Mouse (Mus musculus): ENCODE measurements at regions not wholly inside any gene's neighbourhood (a gene's known extent, or its start where the extent isn't known, plus 50 kb on each side); places are given as distances from the start of the nearest gene placed in this dataset.

DNA sequence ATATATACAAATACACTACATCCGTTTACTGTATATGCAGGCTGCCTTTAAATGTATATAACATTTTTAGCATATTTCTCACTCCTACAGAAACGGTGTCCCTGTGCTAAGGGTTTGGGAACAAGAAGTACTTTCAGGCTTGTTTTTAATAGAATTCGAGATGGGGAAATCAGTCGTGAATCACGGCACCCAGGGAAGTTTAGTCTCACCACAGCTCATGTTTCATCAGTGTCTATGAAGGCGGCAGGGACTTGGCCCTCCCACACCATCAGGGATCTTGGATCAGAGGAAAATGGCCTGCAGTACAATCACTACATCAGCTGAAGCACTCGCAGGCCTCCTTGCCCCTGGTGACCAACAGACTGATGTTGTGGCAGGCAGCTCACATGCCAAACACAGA lies 118.7 kb upstream of the Nsun2 start:
- WGBS, result 66% methylated on average over 7 of the region's 7 CpGs
- no peak for ATAC-seq (replicated peaks; ENCODE audit: extremely low read depth, insufficient read depth, low FRiP score)

DNA sequence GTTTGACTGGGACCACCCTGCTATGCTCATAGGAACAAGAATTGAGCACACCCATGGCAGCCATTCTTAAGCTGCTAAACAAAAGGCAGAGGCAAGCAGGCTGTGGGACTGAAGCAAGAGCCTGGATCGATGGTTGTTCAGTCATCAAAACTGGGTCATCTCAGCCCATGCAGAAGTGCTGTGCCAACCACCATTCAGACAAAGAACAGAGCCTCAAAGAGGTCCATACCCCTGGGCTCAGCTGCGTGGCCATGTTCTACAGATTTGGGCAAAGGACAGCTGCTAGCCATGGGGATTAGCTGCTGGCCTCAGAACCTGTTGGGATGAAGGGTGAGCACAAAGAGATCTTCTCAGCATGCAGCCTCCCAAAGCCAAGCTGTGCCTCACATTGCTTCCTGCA lies 116.8 kb upstream of the Nsun2 start:
- no peak for ATAC-seq (replicated peaks; ENCODE audit: extremely low read depth, insufficient read depth, low FRiP score)
- 69% methylated on average over 2 of the region's 2 CpGs for WGBS
- Histone ChIP-seq H3K4me1 (ENCODE audit: control insufficient read depth, insufficient read depth, low read length) (no peaks in the 10 kb centered on the region), H3K9ac (ENCODE audit: low read length) (no peak overlapping the region), H3K27ac (ENCODE audit: low read length) (no peak overlapping the region), H3K4me2 (ENCODE audit: low read depth, low read length) (no peak overlapping the region), H3K27me3 (ENCODE audit: control insufficient read depth, insufficient read depth, low read length) (no peaks in the 10 kb centered on the region), H3K4me3 (ENCODE audit: low read length) (no peak overlapping the region), H3K36me3 (ENCODE audit: control insufficient read depth, insufficient read depth) (no peaks in the 10 kb centered on the region), H3K9me3 (replicated peaks; ENCODE audit: control insufficient read depth, low read length) (peaks cover 3% of the 10 kb centered on the region; the same call in 1 of the 2 replicates)

More for the DNA sequence above, 118.7 kb upstream of the Nsun2 start:
- peaks cover 6% of the 10 kb centered on the region; the same call in 1 of the 2 replicates for H3K9me3 ChIP-seq (replicated peaks; ENCODE audit: control insufficient read depth, low read length)
- no peak overlapping the region for H3K4me2 ChIP-seq (ENCODE audit: low read depth, low read length)
- no peak overlapping the region for H3K9ac ChIP-seq (ENCODE audit: low read length)
- H3K27me3 ChIP-seq (ENCODE audit: control insufficient read depth, insufficient read depth, low read length), result no peaks in the 10 kb centered on the region
- no peaks in the 10 kb centered on the region for H3K4me1 ChIP-seq (ENCODE audit: control insufficient read depth, insufficient read depth, low read length)
- H3K4me3 ChIP-seq (ENCODE audit: low read length), result no peak overlapping the region
- no peaks in the 10 kb centered on the region for H3K36me3 ChIP-seq (ENCODE audit: control insufficient read depth, insufficient read depth)
- H3K27ac ChIP-seq (ENCODE audit: low read length), result no peak overlapping the region

DNA sequence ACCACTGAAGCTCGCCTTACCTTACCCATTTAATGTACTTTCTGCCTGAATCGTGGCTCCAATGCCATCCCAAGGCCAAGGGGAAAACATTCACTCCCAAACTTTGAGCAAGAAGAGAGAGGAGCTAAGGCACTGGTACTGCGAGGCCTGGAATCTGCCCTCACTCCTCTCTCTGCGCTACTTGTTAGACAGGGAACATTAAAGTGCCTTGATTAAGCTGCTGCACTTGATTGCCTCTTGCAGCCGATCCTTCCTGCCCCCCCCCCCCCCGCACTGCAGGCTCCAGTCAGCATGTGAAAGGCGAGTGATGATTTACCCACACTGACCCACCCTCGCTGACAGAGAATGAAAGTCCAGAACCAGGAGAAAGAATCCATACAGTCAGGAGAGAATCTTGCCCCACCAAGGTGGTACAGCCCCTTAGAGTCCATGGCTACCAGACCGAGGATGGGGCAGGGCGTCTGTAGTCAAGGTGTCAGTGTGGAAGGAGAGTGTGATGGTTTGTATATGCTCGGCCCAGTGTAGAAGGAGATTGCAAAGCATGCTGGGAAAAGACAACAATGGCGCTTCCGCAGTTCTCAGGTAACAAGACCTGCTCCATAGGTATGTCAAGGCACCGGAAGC lies 115.6 kb upstream of the Nsun2 start:
- Histone ChIP-seq H3K27me3 (ENCODE audit: control insufficient read depth, insufficient read depth, low read length) (no peaks in the 10 kb centered on the region), H3K4me3 (ENCODE audit: low read length) (no peak overlapping the region), H3K27ac (ENCODE audit: low read length) (no peak overlapping the region), H3K9ac (ENCODE audit: low read length) (no peak overlapping the region), H3K4me1 (ENCODE audit: control insufficient read depth, insufficient read depth, low read length) (no peaks in the 10 kb centered on the region), H3K36me3 (ENCODE audit: control insufficient read depth, insufficient read depth) (no peaks in the 10 kb centered on the region), H3K9me3 (replicated peaks; ENCODE audit: control insufficient read depth, low read length) (peaks cover under 1% of the 10 kb centered on the region; the same call in 1 of the 2 replicates), H3K4me2 (ENCODE audit: low read depth, low read length) (no peak overlapping the region)
- no peak for ATAC-seq (replicated peaks; ENCODE audit: extremely low read depth, insufficient read depth, low FRiP score)
- WGBS, result 70% methylated on average over 14 of the region's 14 CpGs

DNA sequence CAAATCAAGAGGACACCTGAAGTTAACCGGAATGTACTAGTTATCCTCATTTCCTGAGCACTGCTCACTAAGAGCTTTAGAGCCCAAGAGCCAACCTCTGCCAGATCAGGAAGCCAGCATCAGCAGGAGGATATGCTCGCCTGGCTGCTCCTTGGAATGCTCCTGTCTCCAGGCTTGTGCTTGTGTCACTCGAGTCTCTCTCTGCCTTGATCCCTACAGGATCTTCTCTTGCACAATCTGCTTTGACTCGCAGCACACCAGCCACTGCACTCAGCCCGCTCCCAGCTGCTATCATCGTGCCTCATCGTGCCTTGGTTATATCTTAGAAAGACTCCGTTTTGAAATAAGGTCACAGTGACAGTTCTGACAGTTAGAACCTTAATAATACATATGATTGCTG lies 113.4 kb upstream of the Nsun2 start:
- H3K27me3 ChIP-seq (ENCODE audit: control insufficient read depth, insufficient read depth, low read length), result no peaks in the 10 kb centered on the region
- WGBS, result 75% methylated on average over 8 of the region's 8 CpGs
- no peaks in the 10 kb centered on the region for H3K4me1 ChIP-seq (ENCODE audit: control insufficient read depth, insufficient read depth, low read length)
- no peak overlapping the region for H3K9ac ChIP-seq (ENCODE audit: low read length)
- H3K9me3 ChIP-seq (replicated peaks; ENCODE audit: control insufficient read depth, low read length), result no peaks in the 10 kb centered on the region
- no peak overlapping the region for H3K4me3 ChIP-seq (ENCODE audit: low read length)
- H3K36me3 ChIP-seq (ENCODE audit: control insufficient read depth, insufficient read depth), result no peaks in the 10 kb centered on the region
- H3K27ac ChIP-seq (ENCODE audit: low read length), result no peak overlapping the region
- H3K4me2 ChIP-seq (ENCODE audit: low read depth, low read length), result no peak overlapping the region
- no peak for ATAC-seq (replicated peaks; ENCODE audit: extremely low read depth, insufficient read depth, low FRiP score)

DNA sequence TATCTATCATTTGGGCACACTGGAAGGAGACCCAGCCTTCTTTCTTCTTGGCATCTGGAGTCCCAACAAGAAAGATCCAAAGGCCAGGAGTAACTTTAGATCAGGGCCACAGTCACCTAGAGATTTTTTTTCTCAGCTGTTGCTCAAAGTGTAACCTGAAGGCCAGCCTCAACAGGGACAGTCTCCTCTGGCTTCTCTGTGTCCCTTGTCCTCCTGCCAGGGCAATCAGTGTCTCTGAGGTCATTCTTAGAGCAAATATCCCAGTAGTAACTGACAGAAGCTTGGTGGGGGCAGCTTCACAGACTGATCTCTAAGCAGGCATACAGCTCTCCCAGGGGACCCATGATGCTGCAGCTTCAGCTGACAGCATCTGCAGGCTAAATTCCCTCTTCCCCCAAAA lies 111.6 kb upstream of the Nsun2 start:
- no peaks in the 10 kb centered on the region for H3K9me3 ChIP-seq (replicated peaks; ENCODE audit: control insufficient read depth, low read length)
- ATAC-seq (replicated peaks; ENCODE audit: extremely low read depth, insufficient read depth, low FRiP score), result no peak
- no peak overlapping the region for H3K4me3 ChIP-seq (ENCODE audit: low read length)
- H3K4me1 ChIP-seq (ENCODE audit: control insufficient read depth, insufficient read depth, low read length), result no peaks in the 10 kb centered on the region
- no peaks in the 10 kb centered on the region for H3K36me3 ChIP-seq (ENCODE audit: control insufficient read depth, insufficient read depth)
- no peaks in the 10 kb centered on the region for H3K27me3 ChIP-seq (ENCODE audit: control insufficient read depth, insufficient read depth, low read length)
- no peak overlapping the region for H3K27ac ChIP-seq (ENCODE audit: low read length)
- H3K4me2 ChIP-seq (ENCODE audit: low read depth, low read length), result no peak overlapping the region
- H3K9ac ChIP-seq (ENCODE audit: low read length), result no peak overlapping the region

DNA sequence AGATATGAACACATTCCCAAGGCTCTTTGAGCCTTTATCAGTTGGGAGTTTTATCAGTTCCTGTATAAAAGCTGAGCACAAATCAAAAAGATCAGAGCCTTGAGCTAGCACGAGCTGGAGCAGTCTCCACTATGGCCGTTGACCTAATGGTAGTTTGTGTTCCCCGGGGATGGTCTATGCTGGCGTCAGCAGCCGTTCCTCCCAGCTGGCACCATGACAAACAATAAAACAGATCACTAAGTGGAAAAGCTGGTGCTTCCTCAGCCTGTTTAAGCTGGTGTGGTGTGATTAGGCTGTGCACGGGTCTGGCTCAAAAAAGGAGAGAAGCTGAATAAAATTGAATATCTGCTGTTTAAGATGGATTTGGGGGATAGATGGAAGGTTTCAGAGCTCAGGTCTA lies 107.4 kb upstream of the Nsun2 start:
- ATAC-seq (replicated peaks; ENCODE audit: extremely low read depth, insufficient read depth, low FRiP score), result no peak
- no peak overlapping the region for H3K9ac ChIP-seq (ENCODE audit: low read length)
- H3K27me3 ChIP-seq (ENCODE audit: control insufficient read depth, insufficient read depth, low read length), result no peaks in the 10 kb centered on the region
- WGBS, result 26% methylated on average over 6 of the region's 6 CpGs
- H3K27ac ChIP-seq (ENCODE audit: low read length), result no peak overlapping the region
- H3K4me1 ChIP-seq (ENCODE audit: control insufficient read depth, insufficient read depth, low read length), result no peaks in the 10 kb centered on the region
- H3K9me3 ChIP-seq (replicated peaks; ENCODE audit: control insufficient read depth, low read length), result no peaks in the 10 kb centered on the region
- H3K4me3 ChIP-seq (ENCODE audit: low read length), result no peak overlapping the region
- H3K4me2 ChIP-seq (ENCODE audit: low read depth, low read length), result no peak overlapping the region
- no peaks in the 10 kb centered on the region for H3K36me3 ChIP-seq (ENCODE audit: control insufficient read depth, insufficient read depth)

DNA sequence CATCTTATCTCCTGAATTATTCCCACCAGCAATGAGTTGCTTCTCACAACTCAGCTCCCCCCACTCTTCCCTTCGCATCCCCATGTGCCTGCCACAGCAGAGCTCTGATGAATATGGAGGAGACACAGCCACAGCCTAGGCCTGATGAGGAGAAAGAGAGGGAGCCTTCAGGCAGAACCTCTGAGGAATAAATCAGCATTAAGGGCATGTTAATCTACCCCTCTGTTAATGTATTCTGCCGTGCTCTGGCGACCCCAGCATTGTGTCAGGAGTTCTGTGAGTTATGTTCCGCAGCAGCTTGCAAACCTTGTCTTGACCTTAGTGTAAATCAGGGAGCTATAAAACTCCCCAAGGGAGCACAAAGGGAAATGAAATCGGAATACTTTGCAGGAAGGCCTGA lies 104.0 kb upstream of the Nsun2 start:
- no peak for ATAC-seq (replicated peaks; ENCODE audit: extremely low read depth, insufficient read depth, low FRiP score)

DNA sequence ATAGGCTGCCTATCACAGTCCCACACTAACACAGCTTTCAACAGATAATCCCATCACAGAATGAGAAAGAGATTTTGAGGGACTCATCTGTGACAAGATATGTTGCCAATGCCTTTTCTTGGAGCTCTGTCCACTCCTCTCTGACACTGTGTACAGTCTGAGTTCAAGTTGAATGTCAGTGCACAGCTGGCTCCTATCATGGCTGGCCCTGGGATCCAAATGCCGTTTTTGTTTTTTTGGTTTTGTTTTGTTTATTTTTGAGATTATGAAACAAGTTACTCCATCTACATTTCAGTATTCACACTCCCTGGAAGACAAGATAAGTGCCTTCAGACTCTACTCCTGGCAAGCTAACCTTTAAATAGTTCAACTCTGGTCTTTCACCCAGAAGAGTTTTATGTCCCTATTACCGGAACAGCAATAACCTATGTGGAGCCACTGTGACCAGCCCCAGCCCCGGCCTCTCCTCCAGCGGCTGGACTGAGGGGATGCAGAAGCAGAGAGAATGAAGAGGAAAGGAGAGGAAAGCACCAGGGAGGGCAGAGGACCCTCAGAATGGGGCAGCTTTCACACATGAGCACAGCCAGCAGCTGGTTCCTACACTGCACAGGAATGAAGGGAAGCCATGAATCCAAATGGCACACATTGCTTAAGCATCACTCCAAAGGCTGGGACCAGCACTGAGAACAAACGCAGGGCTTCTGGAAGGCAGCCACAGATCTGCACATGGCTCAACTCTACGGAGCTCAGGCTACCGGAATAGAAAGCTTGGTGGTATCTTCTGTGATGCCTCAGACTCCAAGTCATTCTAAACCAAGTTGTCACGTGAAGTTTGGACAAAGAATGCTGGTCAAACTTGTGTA lies 99.9 kb upstream of the Nsun2 start:
- H3K9ac ChIP-seq (ENCODE audit: low read length), result no peak overlapping the region
- H3K27ac ChIP-seq (ENCODE audit: low read length), result no peak overlapping the region
- H3K4me3 ChIP-seq (ENCODE audit: low read length), result no peak overlapping the region
- peaks cover 4% of the 10 kb centered on the region; the same call in 1 of the 2 replicates for H3K4me1 ChIP-seq (ENCODE audit: control insufficient read depth, insufficient read depth, low read length)
- no peak for ATAC-seq (replicated peaks; ENCODE audit: extremely low read depth, insufficient read depth, low FRiP score)
- H3K27me3 ChIP-seq (ENCODE audit: control insufficient read depth, insufficient read depth, low read length), result no peaks in the 10 kb centered on the region
- no peaks in the 10 kb centered on the region for H3K9me3 ChIP-seq (replicated peaks; ENCODE audit: control insufficient read depth, low read length)
- no peak overlapping the region for H3K4me2 ChIP-seq (ENCODE audit: low read depth, low read length)
- H3K36me3 ChIP-seq (ENCODE audit: control insufficient read depth, insufficient read depth), result no peaks in the 10 kb centered on the region
- 56% methylated on average over 8 of the region's 8 CpGs for WGBS

More for the DNA sequence above, 104.0 kb upstream of the Nsun2 start:
- H3K27me3 ChIP-seq (ENCODE audit: control insufficient read depth, insufficient read depth, low read length), result no peaks in the 10 kb centered on the region
- no peak overlapping the region for H3K9ac ChIP-seq (ENCODE audit: low read length)
- H3K36me3 ChIP-seq (ENCODE audit: control insufficient read depth, insufficient read depth), result no peaks in the 10 kb centered on the region
- 48% methylated on average over 5 of the region's 5 CpGs for WGBS
- no peak overlapping the region for H3K4me2 ChIP-seq (ENCODE audit: low read depth, low read length)
- H3K9me3 ChIP-seq (replicated peaks; ENCODE audit: control insufficient read depth, low read length), result no peaks in the 10 kb centered on the region
- H3K27ac ChIP-seq (ENCODE audit: low read length), result no peak overlapping the region
- H3K4me3 ChIP-seq (ENCODE audit: low read length), result no peak overlapping the region
- peaks cover 2% of the 10 kb centered on the region; the same call in 1 of the 2 replicates for H3K4me1 ChIP-seq (ENCODE audit: control insufficient read depth, insufficient read depth, low read length)

DNA sequence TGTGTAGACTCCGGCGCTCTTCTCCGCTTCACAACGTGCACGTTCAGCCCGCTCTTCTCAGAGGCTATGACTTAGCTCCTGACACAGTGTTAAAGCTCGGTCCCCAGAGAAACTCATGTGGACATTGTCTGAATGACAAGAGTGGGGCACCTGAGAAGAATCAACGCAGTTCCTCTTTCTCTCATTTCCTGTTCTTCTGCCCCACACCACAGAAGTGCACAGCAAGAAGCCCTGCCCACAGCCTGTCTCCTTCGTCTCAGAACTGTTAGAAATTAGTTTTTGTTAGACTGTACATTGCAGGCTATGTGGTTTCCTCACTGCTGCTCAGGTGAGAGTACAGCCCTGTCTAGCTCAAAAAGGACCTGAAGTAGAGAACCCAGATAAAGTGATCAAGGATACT lies 94.1 kb upstream of the Nsun2 start:
- H3K9me3 ChIP-seq (replicated peaks; ENCODE audit: control insufficient read depth, low read length), result no peaks in the 10 kb centered on the region
- no peaks in the 10 kb centered on the region for H3K36me3 ChIP-seq (ENCODE audit: control insufficient read depth, insufficient read depth)
- no peak for ATAC-seq (replicated peaks; ENCODE audit: extremely low read depth, insufficient read depth, low FRiP score)
- peaks cover 3% of the 10 kb centered on the region; the same call in 1 of the 2 replicates for H3K4me1 ChIP-seq (ENCODE audit: control insufficient read depth, insufficient read depth, low read length)
- H3K4me2 ChIP-seq (ENCODE audit: low read depth, low read length), result no peak overlapping the region
- H3K27ac ChIP-seq (ENCODE audit: low read length), result no peak overlapping the region
- H3K9ac ChIP-seq (ENCODE audit: low read length), result no peak overlapping the region
- no peak overlapping the region for H3K4me3 ChIP-seq (ENCODE audit: low read length)
- WGBS, result 83% methylated on average over 9 of the region's 9 CpGs
- no peaks in the 10 kb centered on the region for H3K27me3 ChIP-seq (ENCODE audit: control insufficient read depth, insufficient read depth, low read length)
